Mouse (Mus musculus): Measurements from ENCODE around the gene Lcn5. TPM values are rescaled to one million over a fixed set of nuclear protein-coding genes. Genes with fewer than 3 reads are reported as not detected.
A peak's percentile ranks its signal among the peaks of the same experiment; 100 is the strongest.
"Not testable (repeated sequence)": the region's sequence is repeated elsewhere in the genome, so short reads cannot be mapped to it uniquely, and the experiment has no call there.

Lcn5 gene
- polyA plus RNA-seq, 1 experiment from 2014 or later = not detected

DNA sequence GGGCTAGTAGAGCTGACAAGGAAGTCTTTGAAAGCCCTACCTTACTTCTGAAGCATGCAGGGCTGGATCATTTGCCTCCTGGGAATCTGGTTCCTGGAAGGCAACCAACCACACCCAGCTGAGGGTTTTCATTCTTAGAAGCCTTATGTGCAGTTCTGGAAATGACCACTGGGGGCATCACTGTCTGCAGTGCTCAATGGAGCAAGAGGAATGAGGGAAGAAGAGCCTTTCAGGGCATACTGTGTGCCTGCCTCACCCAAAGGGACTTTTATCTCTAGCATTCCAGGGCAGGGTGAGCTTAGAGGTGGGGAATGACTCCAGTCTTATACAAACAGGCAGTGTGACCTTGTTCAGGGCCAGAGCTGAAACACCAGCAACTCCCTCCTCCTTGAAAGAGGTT is 36.9 kb downstream of the Lcn5 start:
- ATAC-seq (ENCODE audit: insufficient read depth, low FRiP score, low TSS enrichment) (no peak), DNase-seq (ENCODE audit: low spot score) (peak; percentile 68)
- Histone ChIP-seq H3K27ac (ENCODE audit: low read depth, low read length) (no peak overlapping the region), H3K4me3 (ENCODE audit: low read depth, low read length) (no peak overlapping the region), H3K9ac (ENCODE audit: low read length) (no peak overlapping the region), H3K36me3 (ENCODE audit: control insufficient read depth, insufficient read depth, low read length) (no peaks in the 10 kb centered on the region), H3K9me3 (ENCODE audit: control insufficient read depth, low read length) (no peaks in the 10 kb centered on the region), H3K27me3 (ENCODE audit: control insufficient read depth, insufficient read depth, low read length) (no peaks in the 10 kb centered on the region), H3K4me2 (ENCODE audit: low read depth) (no peak overlapping the region), H3K4me1 (ENCODE audit: control insufficient read depth, insufficient read depth, low read length) (no peaks in the 10 kb centered on the region)

DNA sequence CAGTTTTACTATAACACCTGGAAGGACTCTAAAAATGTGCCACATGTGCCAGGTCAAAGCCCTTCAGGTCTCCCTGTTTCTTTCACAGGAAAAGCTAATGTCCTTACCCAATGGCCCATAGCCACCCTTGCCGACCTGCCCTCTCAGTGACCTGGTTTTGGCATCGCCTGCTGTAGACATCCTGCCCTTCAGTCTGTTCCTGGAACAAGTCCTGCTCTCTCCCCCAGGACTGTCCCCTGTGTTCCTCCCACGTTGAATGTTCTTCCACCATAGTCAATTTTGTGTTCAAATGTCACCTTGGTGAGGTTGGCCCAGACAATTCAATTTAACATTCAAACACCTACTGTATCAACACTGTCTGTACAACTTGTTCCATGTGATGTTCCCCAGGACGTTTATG is 39.2 kb downstream of the Lcn5 start:
- H3K9me3 ChIP-seq (ENCODE audit: control insufficient read depth, low read length) = no peaks in the 10 kb centered on the region
- H3K36me3 ChIP-seq (ENCODE audit: control insufficient read depth, insufficient read depth, low read length) = no peaks in the 10 kb centered on the region
- no peak overlapping the region for H3K27ac ChIP-seq (ENCODE audit: low read depth, low read length)
- no peak overlapping the region for H3K9ac ChIP-seq (ENCODE audit: low read length)
- no peak overlapping the region for H3K4me2 ChIP-seq (ENCODE audit: low read depth)
- H3K27me3 ChIP-seq (ENCODE audit: control insufficient read depth, insufficient read depth, low read length) = no peaks in the 10 kb centered on the region
- H3K4me1 ChIP-seq (ENCODE audit: control insufficient read depth, insufficient read depth, low read length) = no peaks in the 10 kb centered on the region
- no peak overlapping the region for H3K4me3 ChIP-seq (ENCODE audit: low read depth, low read length)
- ATAC-seq (ENCODE audit: insufficient read depth, low FRiP score, low TSS enrichment) (no peak), DNase-seq (ENCODE audit: low spot score) (no peak)
- WGBS = 71% methylated on average over 4 of the region's 4 CpGs

DNA sequence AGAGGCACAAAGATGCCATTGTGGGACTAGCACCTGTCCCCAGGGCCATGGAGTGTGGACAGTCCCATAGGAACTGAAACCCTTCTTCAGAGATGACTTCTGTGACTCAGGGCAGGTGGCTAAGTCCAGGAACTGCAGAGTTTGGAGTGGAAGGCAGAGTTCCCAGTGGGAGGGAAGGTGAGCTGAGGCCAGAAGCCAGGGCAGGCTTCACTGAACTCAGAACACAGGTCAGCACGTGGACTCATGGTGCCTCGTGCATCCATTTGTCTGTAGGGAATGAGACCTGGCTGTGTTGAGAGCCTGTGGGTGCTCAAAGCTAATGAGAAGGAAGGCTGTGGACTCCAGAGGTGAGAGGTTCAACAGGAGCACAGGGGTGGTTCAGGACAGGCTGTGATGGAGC is 40.9 kb downstream of the Lcn5 start:
- Histone ChIP-seq H3K9me3 (ENCODE audit: control insufficient read depth, low read length) (no peaks in the 10 kb centered on the region), H3K4me1 (ENCODE audit: control insufficient read depth, insufficient read depth, low read length) (no peaks in the 10 kb centered on the region), H3K27ac (ENCODE audit: low read depth, low read length) (no peak overlapping the region), H3K36me3 (ENCODE audit: control insufficient read depth, insufficient read depth, low read length) (no peaks in the 10 kb centered on the region), H3K9ac (ENCODE audit: low read length) (no peak overlapping the region), H3K4me3 (ENCODE audit: low read depth, low read length) (no peak overlapping the region), H3K4me2 (ENCODE audit: low read depth) (no peak overlapping the region), H3K27me3 (ENCODE audit: control insufficient read depth, insufficient read depth, low read length) (no peaks in the 10 kb centered on the region)
- DNase-seq (ENCODE audit: low spot score) = no peak
- 81% methylated on average over 2 of the region's 2 CpGs for WGBS
- ATAC-seq (ENCODE audit: insufficient read depth, low FRiP score, low TSS enrichment) = no peak

DNA sequence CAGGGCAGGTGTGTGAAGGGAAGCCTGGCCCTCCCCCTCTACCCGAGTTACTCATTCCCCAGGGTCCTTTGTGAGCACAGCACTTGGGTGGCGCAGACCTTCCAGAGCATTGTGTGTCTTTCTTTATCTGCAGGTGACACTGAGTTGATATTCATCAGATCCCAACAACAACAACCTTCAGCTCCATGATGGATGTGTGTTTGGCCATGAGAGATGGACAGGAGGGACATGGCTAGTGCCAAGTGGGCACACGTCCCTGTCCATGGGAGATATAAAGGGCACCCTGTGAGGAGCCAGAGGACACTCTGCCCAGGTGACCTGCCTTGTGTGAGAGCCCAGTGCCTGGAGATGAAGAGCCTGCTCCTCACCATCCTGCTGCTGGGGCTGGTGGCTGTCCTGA is 42.0 kb downstream of the Lcn5 start, which contains the start of gene Obp2a:
Obp2a (plus strand) TSS at position 301 of the 400 bp plus-strand sequence.
- 83% methylated on average over 3 of the region's 3 CpGs for WGBS

DNA sequence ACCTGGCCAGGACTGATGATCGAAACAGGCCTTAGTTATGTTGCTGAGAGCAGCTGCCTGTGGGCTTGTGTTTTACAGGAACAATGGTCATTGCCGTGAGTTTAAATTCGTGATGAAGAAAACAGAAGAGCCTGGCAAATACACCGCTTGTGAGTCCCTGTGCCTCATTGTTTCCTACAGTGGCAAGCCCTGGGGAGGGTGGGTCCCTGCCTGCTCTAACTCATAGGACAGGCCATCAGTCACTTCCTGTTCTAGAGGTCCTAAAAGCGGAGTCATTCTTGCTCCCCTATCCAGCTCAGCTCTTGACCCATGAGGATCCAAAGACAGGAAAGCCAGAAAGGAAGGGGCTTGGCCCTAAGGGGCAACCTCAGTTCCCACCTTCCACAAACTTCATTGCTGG is 43.2 kb downstream of the Lcn5 start:
- H3K9me3 ChIP-seq (ENCODE audit: control insufficient read depth, low read length) = no peaks in the 10 kb centered on the region
- no peak for DNase-seq (ENCODE audit: low spot score)
- H3K9ac ChIP-seq (ENCODE audit: low read length) = no peak overlapping the region
- no peak overlapping the region for H3K4me2 ChIP-seq (ENCODE audit: low read depth)
- no peaks in the 10 kb centered on the region for H3K36me3 ChIP-seq (ENCODE audit: control insufficient read depth, insufficient read depth, low read length)
- no peak for ATAC-seq (ENCODE audit: insufficient read depth, low FRiP score, low TSS enrichment)
- H3K27ac ChIP-seq (ENCODE audit: low read depth, low read length) = no peak overlapping the region
- no peak overlapping the region for H3K4me3 ChIP-seq (ENCODE audit: low read depth, low read length)
- H3K4me1 ChIP-seq (ENCODE audit: control insufficient read depth, insufficient read depth, low read length) = no peaks in the 10 kb centered on the region
- no peaks in the 10 kb centered on the region for H3K27me3 ChIP-seq (ENCODE audit: control insufficient read depth, insufficient read depth, low read length)
- WGBS = 79% methylated on average over 5 of the region's 5 CpGs

More for the DNA sequence above, 42.0 kb downstream of the Lcn5 start, which contains the start of gene Obp2a:
- H3K4me1 ChIP-seq (ENCODE audit: control insufficient read depth, insufficient read depth, low read length); H3K9ac ChIP-seq (ENCODE audit: low read length); H3K9me3 ChIP-seq (ENCODE audit: control insufficient read depth, low read length); H3K27ac ChIP-seq (ENCODE audit: low read depth, low read length); ATAC-seq (ENCODE audit: insufficient read depth, low FRiP score, low TSS enrichment); H3K36me3 ChIP-seq (ENCODE audit: control insufficient read depth, insufficient read depth, low read length); H3K27me3 ChIP-seq (ENCODE audit: control insufficient read depth, insufficient read depth, low read length); DNase-seq (ENCODE audit: low spot score); H3K4me3 ChIP-seq (ENCODE audit: low read depth, low read length); H3K4me2 ChIP-seq (ENCODE audit: low read depth): not testable (repeated sequence)

DNA sequence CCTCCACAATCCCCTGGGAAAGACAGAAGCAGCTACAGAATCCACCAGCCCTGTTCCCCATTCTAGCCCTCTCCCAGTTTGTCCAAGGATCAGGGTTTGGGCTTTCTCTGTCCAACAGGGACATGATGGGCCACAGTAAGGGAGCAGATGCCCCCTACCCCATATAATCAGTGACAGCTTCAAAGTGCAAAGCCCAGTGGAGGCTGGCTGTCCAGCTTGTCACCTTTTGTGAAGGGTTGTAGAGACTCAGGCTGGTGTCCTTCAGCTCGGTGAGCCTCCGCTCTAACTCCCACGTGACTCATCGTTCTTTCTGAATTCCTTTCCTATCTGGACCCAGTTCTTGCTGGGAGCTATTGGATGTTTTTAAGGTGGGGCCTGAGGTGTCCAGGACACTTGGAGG is 46.0 kb downstream of the Lcn5 start:
- Histone ChIP-seq H3K9me3 (ENCODE audit: control insufficient read depth, low read length) (no peaks in the 10 kb centered on the region), H3K4me2 (ENCODE audit: low read depth) (no peak overlapping the region), H3K9ac (ENCODE audit: low read length) (no peak overlapping the region), H3K4me1 (ENCODE audit: control insufficient read depth, insufficient read depth, low read length) (0 out of 2 replicates have a peak, but pooled peaks cover 3% of the 10 kb centered on the region), H3K36me3 (ENCODE audit: control insufficient read depth, insufficient read depth, low read length) (no peaks in the 10 kb centered on the region), H3K27ac (ENCODE audit: low read depth, low read length) (no peak overlapping the region), H3K27me3 (ENCODE audit: control insufficient read depth, insufficient read depth, low read length) (no peaks in the 10 kb centered on the region), H3K4me3 (ENCODE audit: low read depth, low read length) (no peak overlapping the region)
- 85% methylated on average over 4 of the region's 4 CpGs for WGBS
- no peak for ATAC-seq (ENCODE audit: insufficient read depth, low FRiP score, low TSS enrichment)
- no peak for DNase-seq (ENCODE audit: low spot score)

DNA sequence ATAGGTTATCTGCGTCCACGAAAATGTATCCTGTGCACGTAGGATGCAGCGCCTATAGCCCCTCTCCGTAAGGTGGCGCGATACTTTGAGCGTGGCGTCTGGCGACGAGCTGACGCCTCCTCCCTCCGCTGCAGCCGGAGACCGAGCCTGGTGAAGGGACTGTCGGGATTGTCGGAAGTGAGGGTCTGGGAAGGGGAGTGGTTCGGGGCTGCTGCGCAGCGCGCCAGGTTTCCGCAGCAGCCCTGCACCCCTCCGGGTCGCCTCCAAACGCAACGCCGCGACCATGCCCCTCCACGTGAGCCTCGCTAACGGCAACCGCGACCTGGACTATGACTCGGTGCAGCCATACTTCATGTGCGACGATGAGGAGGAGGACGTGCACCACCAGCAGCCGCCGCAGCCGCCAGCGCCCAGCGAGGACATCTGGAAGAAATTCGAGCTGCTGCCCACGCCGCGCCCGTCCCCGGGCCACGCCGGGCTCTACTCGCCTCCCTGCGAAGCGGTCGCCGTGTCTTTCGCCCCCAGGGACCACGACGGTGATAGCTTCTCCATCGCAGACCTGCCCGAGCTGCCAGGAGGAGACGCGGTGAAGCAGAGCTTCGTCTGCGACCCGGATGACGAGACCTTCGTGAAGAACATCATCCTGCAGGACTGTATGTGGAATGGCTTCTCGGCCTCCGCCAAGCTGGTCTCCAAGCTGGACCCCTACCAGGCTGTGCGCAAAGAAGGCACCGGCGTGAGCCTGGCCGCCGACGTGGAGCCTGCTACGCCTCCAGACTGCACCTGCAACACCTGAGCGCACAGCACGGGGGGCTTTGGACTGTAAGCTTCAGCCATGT is 49.1 kb downstream of the Lcn5 start, which contains the start of gene Bmyc:
Bmyc (plus strand) TSS at position 97 of the 839 bp plus-strand sequence.
- ATAC-seq (ENCODE audit: insufficient read depth, low FRiP score, low TSS enrichment) (peak; percentile 88), DNase-seq (ENCODE audit: low spot score) (peak; percentile 90)
- Histone ChIP-seq H3K27ac (ENCODE audit: low read depth, low read length) (peak within 1 kb of the TSS; percentile 73), H3K4me3 (ENCODE audit: low read depth, low read length) (peak within 1 kb of the TSS; percentile 55), H3K36me3 (ENCODE audit: control insufficient read depth, insufficient read depth, low read length) (no peaks in the 10 kb centered on the region), H3K4me1 (ENCODE audit: control insufficient read depth, insufficient read depth, low read length) (0 out of 2 replicates have a peak, but pooled peaks cover 3% of the 10 kb centered on the region), H3K9ac (ENCODE audit: low read length) (peak within 1 kb of the TSS; percentile 75), H3K9me3 (ENCODE audit: control insufficient read depth, low read length) (no peaks in the 10 kb centered on the region), H3K27me3 (ENCODE audit: control insufficient read depth, insufficient read depth, low read length) (no peaks in the 10 kb centered on the region), H3K4me2 (ENCODE audit: low read depth) (peak within 1 kb of the TSS; percentile 88)
- under 1% methylated on average over 75 of the region's 78 CpGs for WGBS

DNA sequence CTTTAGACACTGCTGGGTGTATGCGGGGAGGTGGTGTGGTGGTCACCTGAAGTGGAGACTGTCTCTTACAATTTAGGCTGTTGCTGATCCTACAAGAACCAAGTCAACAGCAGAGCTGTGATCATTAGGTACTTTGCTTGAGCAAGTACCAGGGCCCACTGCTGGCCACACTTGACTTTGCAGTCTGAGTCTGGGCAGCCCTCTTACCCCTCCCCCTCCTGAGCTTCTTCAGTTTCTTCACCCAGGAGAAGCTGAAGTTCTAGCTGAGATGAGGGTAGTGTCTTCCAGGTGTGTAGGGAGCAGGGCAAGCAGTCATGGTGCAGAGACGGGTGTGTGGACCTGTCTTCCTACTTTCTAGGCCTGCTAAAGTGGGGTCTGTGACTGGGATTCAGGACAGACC is 50.4 kb downstream of the Lcn5 start:
- 0 out of 2 replicates have a peak, but pooled peaks cover 3% of the 10 kb centered on the region for H3K4me1 ChIP-seq (ENCODE audit: control insufficient read depth, insufficient read depth, low read length)
- ATAC-seq (ENCODE audit: insufficient read depth, low FRiP score, low TSS enrichment) (no peak), DNase-seq (ENCODE audit: low spot score) (peak; percentile 39)
- no peaks in the 10 kb centered on the region for H3K9me3 ChIP-seq (ENCODE audit: control insufficient read depth, low read length)
- H3K4me3 ChIP-seq (ENCODE audit: low read depth, low read length) = no peak overlapping the region
- 81% methylated on average over 2 of the region's 2 CpGs for WGBS
- H3K27me3 ChIP-seq (ENCODE audit: control insufficient read depth, insufficient read depth, low read length) = no peaks in the 10 kb centered on the region
- no peak overlapping the region for H3K4me2 ChIP-seq (ENCODE audit: low read depth)
- H3K36me3 ChIP-seq (ENCODE audit: control insufficient read depth, insufficient read depth, low read length) = no peaks in the 10 kb centered on the region
- no peak overlapping the region for H3K9ac ChIP-seq (ENCODE audit: low read length)
- H3K27ac ChIP-seq (ENCODE audit: low read depth, low read length) = no peak overlapping the region

DNA sequence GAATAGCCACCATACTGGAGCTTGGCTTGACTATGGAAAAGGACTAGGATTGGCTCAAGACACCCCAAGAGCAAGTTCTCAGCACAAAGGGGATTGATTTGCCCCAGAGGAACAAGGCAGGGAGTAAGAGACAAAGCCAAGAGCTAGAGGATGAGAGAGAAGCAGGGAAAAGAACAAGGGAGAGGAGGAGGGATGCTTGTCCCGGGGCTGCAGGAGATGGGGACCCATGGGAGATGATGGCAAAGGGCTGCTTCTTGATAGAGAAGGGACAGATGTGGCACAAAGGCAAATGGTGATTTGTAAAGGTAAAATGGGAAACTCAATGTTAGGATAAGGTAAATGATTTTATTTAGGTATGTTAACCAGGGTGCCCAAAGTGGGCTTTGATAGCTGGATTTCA is 51.3 kb downstream of the Lcn5 start:
- DNase-seq (ENCODE audit: low spot score); H3K4me3 ChIP-seq (ENCODE audit: low read depth, low read length); H3K4me1 ChIP-seq (ENCODE audit: control insufficient read depth, insufficient read depth, low read length); H3K27me3 ChIP-seq (ENCODE audit: control insufficient read depth, insufficient read depth, low read length); H3K9ac ChIP-seq (ENCODE audit: low read length); ATAC-seq (ENCODE audit: insufficient read depth, low FRiP score, low TSS enrichment); H3K4me2 ChIP-seq (ENCODE audit: low read depth); H3K9me3 ChIP-seq (ENCODE audit: control insufficient read depth, low read length); H3K27ac ChIP-seq (ENCODE audit: low read depth, low read length); H3K36me3 ChIP-seq (ENCODE audit: control insufficient read depth, insufficient read depth, low read length): not testable (repeated sequence)
- 94% methylated on average over 1 of the region's 1 CpGs for WGBS

All from neural tube, embryonic 11.5 days (tissue).